Mouse (Mus musculus) urinary bladder, postnatal 0 days (tissue): ENCODE results near the gene Glo1. TPM values are rescaled to one million over a fixed set of nuclear protein-coding genes. Genes with fewer than 3 reads are reported as not detected.

Experiments
- polyA plus RNA-seq: library from polyadenylated mRNA; unstranded; fragments of >200 nt; fragmentation: Nextera tagmentation; extraction: Ambion mirVana; gene quantifications from 2 replicates; pipeline ENCODE4 v1.2.1, GENCODE M21; 2015

Gene Glo1
- 157 and 187 TPM in 2 replicates for polyA plus RNA-seq

DNA sequence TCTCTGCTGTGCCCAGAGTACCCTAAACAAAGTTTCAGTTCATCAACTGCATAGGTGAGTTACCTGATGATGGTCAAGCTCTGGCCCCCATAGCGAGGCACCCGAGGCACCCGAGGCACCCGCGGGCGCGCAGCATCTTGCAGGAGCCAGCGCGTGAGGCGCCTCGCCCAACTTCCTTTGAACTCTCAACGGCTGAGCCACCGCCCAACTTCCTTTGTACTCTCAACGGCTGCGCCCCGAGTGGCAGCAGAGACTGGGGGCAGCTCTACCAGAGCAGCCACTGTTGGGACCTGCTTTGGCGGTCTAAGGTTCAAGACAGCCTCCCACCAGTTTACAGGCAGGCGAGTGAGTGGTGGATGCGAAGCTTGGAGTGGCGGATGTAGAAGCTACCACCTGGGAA is at the start of gene Glo1:
TSS of gene Glo1 (minus strand) at position 153 of the 400 bp plus-strand sequence.

DNA sequence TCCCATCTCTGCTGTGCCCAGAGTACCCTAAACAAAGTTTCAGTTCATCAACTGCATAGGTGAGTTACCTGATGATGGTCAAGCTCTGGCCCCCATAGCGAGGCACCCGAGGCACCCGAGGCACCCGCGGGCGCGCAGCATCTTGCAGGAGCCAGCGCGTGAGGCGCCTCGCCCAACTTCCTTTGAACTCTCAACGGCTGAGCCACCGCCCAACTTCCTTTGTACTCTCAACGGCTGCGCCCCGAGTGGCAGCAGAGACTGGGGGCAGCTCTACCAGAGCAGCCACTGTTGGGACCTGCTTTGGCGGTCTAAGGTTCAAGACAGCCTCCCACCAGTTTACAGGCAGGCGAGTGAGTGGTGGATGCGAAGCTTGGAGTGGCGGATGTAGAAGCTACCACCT is 2.5 kb downstream of the Glo1 start, which contains the start of gene Dnah8:
TSS of gene Dnah8 (plus strand) at position 223 of the 400 bp plus-strand sequence.

DNA sequence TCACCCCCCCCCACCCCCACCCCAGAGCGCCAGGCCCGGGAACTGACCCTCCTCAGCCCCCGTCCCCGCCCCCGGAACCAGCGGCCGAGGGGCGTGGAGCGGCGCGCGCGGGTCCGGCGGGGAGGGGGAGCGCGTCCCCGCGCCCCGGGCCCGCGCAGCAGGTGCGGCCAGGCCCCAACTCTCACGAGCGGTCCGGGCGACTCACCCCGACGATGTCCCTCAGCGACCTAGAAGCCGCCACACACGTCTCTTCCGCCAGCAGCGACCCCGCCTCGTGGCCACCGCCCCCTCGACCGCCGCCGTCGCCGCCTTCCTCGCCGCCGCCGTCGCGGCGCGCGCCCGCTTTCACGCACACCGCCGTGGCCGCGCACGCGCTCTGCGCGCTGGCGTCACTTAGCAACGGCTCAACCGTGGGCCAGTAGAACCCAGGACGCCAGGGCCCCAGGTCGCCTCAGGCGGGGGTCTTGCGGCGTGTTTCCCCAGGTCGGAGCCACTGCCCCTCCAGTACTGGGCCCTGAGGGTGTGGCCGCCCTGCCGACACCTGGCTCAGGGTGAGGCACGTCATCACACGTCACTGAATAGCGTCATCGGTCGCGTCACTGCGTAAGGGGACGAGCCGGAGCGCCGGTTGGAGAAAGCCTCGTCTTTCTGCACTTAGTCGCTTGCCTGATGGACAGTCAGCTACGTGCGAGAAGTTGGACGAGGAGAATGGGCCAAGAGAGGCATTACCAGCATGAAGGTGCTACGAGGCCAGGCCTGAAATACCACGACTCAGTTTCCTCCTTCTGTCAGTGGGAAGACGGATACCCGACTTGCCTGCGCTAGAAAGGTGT is 50.5 kb downstream of the Glo1 start, which contains the start of gene Btbd9:
TSS of gene Btbd9 (minus strand) at position 548 of the 833 bp plus-strand sequence.

Other genes with a start within 250 kb of the Glo1 start
- 25.6 and 30.4 TPM in 2 replicates for gene Btbd9, start 50.4 kb downstream of the Glo1 start, polyA plus RNA-seq
- 0.29 and 0.41 TPM in 2 replicates for gene Dnah8, start 2.5 kb downstream of the Glo1 start, polyA plus RNA-seq